Mouse (Mus musculus) left cerebral cortex, adult 2 months (tissue): Measurements from ENCODE around the gene Gm21977. TPM values are rescaled to one million over a fixed set of nuclear protein-coding genes. Genes with fewer than 3 reads are reported as not detected.
"Not testable (repeated sequence)": the region's sequence is repeated elsewhere in the genome, so short reads cannot be mapped to it uniquely, and the experiment has no call there.

Experiments
- DNase-seq, 2 experiments: peaks; one replicate each; pipeline ENCODE4 v3.0.0; 2021 to 2022; ENCODE audit warnings: low spot score in 2 of 2, mixed read lengths in 1 of 2; ENCODE audit errors: extremely low spot score in 1 of 2
- H3K27ac ChIP-seq: fragments of 200-600 bp; 2 replicates; pipeline ENCODE4 v1.8.1; 2022
- H3K4me3 ChIP-seq: fragments of 200-600 bp; 2 replicates; pipeline ENCODE4 v1.8.1; 2022
- intact Hi-C: fragments of 180-260 bp; cut with DNase I; formaldehyde crosslinking; loops from one replicate; pipeline ENCODE4 v1.15.1; 2025
- long read RNA-seq, 2 experiments: library from polyadenylated mRNA; stranded (forward); transcript quantifications; one replicate each; pipeline ENCODE4 v2.0.0; 2021; ENCODE audit warnings: borderline mapping rate in 2 of 2
- total RNA-seq, 2 experiments: library from RNA; stranded (reverse); gene quantifications; 2 replicates each; pipeline ENCODE4 v1.2.3; 2021

The Gm21977 gene
- not detected for total RNA-seq
- long read RNA-seq, experiment 1, result 0 reads
- long read RNA-seq, experiment 2, result 0 reads

DNA sequence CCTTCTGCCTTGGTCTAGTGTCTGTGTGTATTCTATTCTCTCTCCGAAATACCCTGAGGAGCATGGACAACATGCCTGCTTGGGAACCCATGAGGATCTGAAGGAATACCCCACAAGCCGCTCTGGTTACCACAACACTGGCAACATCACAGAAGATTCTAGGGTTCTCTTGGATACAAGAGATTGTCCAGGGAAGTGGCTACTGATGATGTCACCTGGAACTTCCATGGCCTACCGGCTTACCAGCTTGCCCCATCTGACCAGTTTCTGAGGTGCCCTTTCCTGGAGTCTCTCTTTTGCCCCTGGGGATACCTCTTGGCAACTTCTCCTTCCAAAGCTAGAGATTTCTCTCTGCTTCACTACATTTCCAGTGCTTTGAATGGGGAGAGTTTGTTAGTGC is at the start of gene Gm21977:
Gm21977 (minus strand) TSS at position 101 of the 400 bp plus-strand sequence.
- H3K4me3 ChIP-seq, H3K27ac ChIP-seq, intact Hi-C loops, DNase-seq: not testable (repeated sequence)

Other genes with a start within 250 kb of the Gm21977 start
- not detected for gene Gm3633, start 211.6 kb downstream of the Gm21977 start, total RNA-seq
- not detected for gene Gm10378, start 197.5 kb downstream of the Gm21977 start, total RNA-seq
- not detected for gene Gm3015, start 84.7 kb downstream of the Gm21977 start, total RNA-seq
- not detected for gene Gm10377, start 55.5 kb downstream of the Gm21977 start, total RNA-seq
- gene Gm8082, start 140.1 kb upstream of the Gm21977 start, total RNA-seq, result not detected
- not detected for gene Gm10376, start 162.2 kb upstream of the Gm21977 start, total RNA-seq
- gene Gm8094, start 223.2 kb upstream of the Gm21977 start, total RNA-seq, result not detected
- under 1 TPM; 0.45 to 0.77 TPM for gene Gm8104, start 247.1 kb upstream of the Gm21977 start, total RNA-seq